Mouse (Mus musculus) cerebellum, adult 2 months (tissue): ENCODE measurements at regions not wholly inside any gene's neighbourhood (a gene's known extent, or its start where the extent isn't known, plus 50 kb on each side); places are given as distances from the start of the nearest gene placed in this dataset.

ENCODE experiments used
- CTCF ChIP-seq: fragments of 200-500 bp; IDR thresholded peaks from 2 replicates; pipeline ENCODE4 v1.5.1; 2011; ENCODE audit warnings: low read depth, mild to moderate bottlenecking, control low read depth, low read length, moderate library complexity, borderline replicate concordance; ENCODE audit not compliant: insufficient read depth
- POLR2A ChIP-seq: fragments of 200-500 bp; IDR thresholded peaks from 2 replicates; pipeline ENCODE4 v1.6.1; 2011; ENCODE audit warnings: low read length, control low read depth, borderline replicate concordance; ENCODE audit not compliant: insufficient read depth

GRCm38 (mm10) chr12:70575665-70576064, 122.8 kb downstream of the Tmx1 start:
- TF ChIP-seq CTCF (no peak), POLR2A (no peak)
